Mouse (Mus musculus) CH12.LX (cell line): ENCODE data around the gene Gm15130. TPM values are rescaled to one million over a fixed set of nuclear protein-coding genes. Genes with fewer than 3 reads are reported as not detected.

Source experiments
- DNase-seq: peaks from one replicate; pipeline ENCODE4 v3.0.0-alpha.2; 2013; ENCODE audit errors: extremely low read depth
- H3K27ac ChIP-seq: 2 replicates; pipeline ENCODE4 v1.5.1; 2012; ENCODE audit warnings: low read depth, mild to moderate bottlenecking, control low read depth, moderate library complexity; ENCODE audit not compliant: insufficient read depth
- H3K27me3 ChIP-seq: replicated peaks from 2 replicates; pipeline ENCODE3; 2012; ENCODE audit warnings: inconsistent platforms
- H3K36me3 ChIP-seq, 2 experiments: replicated peaks in 1 of 2; 2 replicates each; pipeline versions ENCODE3 to v1.6.1; 2012; ENCODE audit warnings: inconsistent platforms in 1 of 2, low read length in 1 of 2, mild to moderate bottlenecking in 1 of 2, mixed read lengths in 1 of 2, moderate library complexity in 1 of 2; ENCODE audit not compliant: control insufficient read depth in 1 of 2, insufficient read depth in 1 of 2
- H3K4me1 ChIP-seq, 2 experiments: 2 replicates each; pipeline ENCODE4 v1.6.1; 2012; ENCODE audit warnings: inconsistent platforms in 1 of 2, moderate library complexity in 1 of 2; ENCODE audit not compliant: insufficient read depth in 2 of 2, control insufficient read depth in 1 of 2
- H3K4me2 ChIP-seq: 2 replicates; pipeline ENCODE4 v1.6.1; 2012; ENCODE audit warnings: low read depth, mild to moderate bottlenecking, control low read depth; ENCODE audit not compliant: poor library complexity, insufficient read depth, severe bottlenecking
- H3K4me3 ChIP-seq, 3 experiments: fragments of 150-350 bp in 1 of 3; sonication (generic) in 1 of 3; replicated peaks in 1 of 3; 2 replicates each; pipeline versions ENCODE3 to v1.5.1; 2011 to 2012; ENCODE audit warnings: low read depth in 2 of 3, low read length in 2 of 3, mild to moderate bottlenecking in 2 of 3, moderate library complexity in 2 of 3, control low read depth in 1 of 3, improper control_type of control experiment in 1 of 3, inconsistent platforms in 1 of 3, mixed read lengths in 1 of 3; ENCODE audit not compliant: poor library complexity in 1 of 3
- H3K79me2 ChIP-seq: replicated peaks from 2 replicates; pipeline ENCODE4 v1.6.1; 2012; ENCODE audit warnings: mild to moderate bottlenecking, moderate library complexity; ENCODE audit not compliant: control insufficient read depth, poor library complexity, insufficient read depth, severe bottlenecking; ENCODE audit errors: extremely low read depth
- H3K9ac ChIP-seq: 2 replicates; pipeline ENCODE4 v1.6.1; 2012; ENCODE audit warnings: low read depth, mild to moderate bottlenecking, control low read depth, moderate library complexity; ENCODE audit not compliant: insufficient read depth
- H3K9me3 ChIP-seq: replicated peaks from 2 replicates; pipeline ENCODE3; 2012; ENCODE audit warnings: low read length, inconsistent platforms, mixed read lengths
- EP300 ChIP-seq: IDR thresholded peaks from 2 replicates; pipeline ENCODE4 v1.6.1; 2011; ENCODE audit warnings: low read length, improper control_type of control experiment
- ETS1 ChIP-seq: conservative IDR thresholded peaks from 2 replicates; pipeline ENCODE4 v1.6.1; 2012; ENCODE audit warnings: low read depth, mild to moderate bottlenecking, inconsistent platforms, low read length, improper control_type of control experiment, moderate library complexity
- HCFC1 ChIP-seq: IDR thresholded peaks from 2 replicates; pipeline ENCODE4 v1.6.1; 2012; ENCODE audit warnings: low read depth, mild to moderate bottlenecking, inconsistent platforms, low read length, improper control_type of control experiment
- JUN ChIP-seq: IDR thresholded peaks from 2 replicates; pipeline ENCODE4 v1.6.1; 2011; ENCODE audit warnings: low read depth, mild to moderate bottlenecking, low read length, improper control_type of control experiment, moderate library complexity; ENCODE audit not compliant: insufficient read depth
- JUND ChIP-seq: conservative IDR thresholded peaks from 2 replicates; pipeline ENCODE4 v1.6.1; 2011; ENCODE audit warnings: low read depth, low read length, improper control_type of control experiment
- dilution Hi-C: fragments of 300-500 bp; cut with MboI; formaldehyde crosslinking; loops from 2 replicates; pipeline ENCODE4 v1.14.3; 2020; ENCODE audit warnings: low sequenced_read_pairs; ENCODE audit not compliant: extremely low pct_unique_long_range_greater_than_20kb, extremely low pct_ligation_motif_present
- in situ Hi-C: fragments of 300-500 bp; cut with MboI; formaldehyde crosslinking; loops from 3 replicates; pipeline ENCODE4 v1.14.3; 2019; ENCODE audit warnings: low sequenced_read_pairs, low pct_ligation_motif_present, low pct_unique_long_range_greater_than_20kb, mixed read lengths
- polyA plus RNA-seq: library from polyadenylated mRNA; unstranded; fragments of >175 nt; gene quantifications from 2 replicates; pipeline ENCODE4 v1.2.1, GENCODE M21; 2012; ENCODE audit warnings: low read depth; ENCODE audit not compliant: insufficient read length
- total RNA-seq, 2 experiments: library from RNA; depleted of rRNA; stranded (reverse); fragments of 300-350 nt in 1 of 2; fragments of >200 nt in 1 of 2; gene quantifications; 2 replicates each; pipeline ENCODE4 v1.2.3; 2012 to 2014

Gm15130 gene
- total and polyA plus RNA-seq, 3 experiments: not detected

DNA sequence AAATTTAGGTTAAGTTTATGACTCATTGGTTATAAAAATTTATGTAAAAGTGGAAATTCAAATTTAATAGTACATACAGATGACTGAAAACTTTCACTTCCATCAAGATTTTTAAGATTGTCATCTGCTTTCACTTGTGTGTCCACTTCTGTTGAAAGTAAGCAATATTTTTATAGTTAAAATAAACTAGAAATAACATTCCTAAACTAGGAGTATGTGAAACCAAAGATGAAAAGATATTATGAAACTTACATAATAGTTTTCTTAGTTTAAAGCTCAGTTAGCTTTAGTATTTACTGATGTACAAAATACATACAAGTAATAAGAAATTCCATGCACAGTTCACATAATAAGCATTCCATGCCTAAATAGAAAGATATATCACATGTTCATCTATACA lies 46.9 kb downstream of the Gm15130 start, which contains the start of gene Gm13941:
Gm13941 (minus strand) TSS at position 101 of the 400 bp plus-strand sequence.
- Histone ChIP-seq H3K27ac (no peak within 1 kb of the TSS), H3K4me1 (no peaks in the 10 kb centered on the region), H3K4me3 (no peak within 1 kb of the TSS), H3K4me2 (no peak within 1 kb of the TSS), H3K36me3 (no peaks in the 10 kb centered on the region), H3K9me3 (peaks cover 10% of the 10 kb centered on the region), H3K79me2 (no peaks in the 10 kb centered on the region), H3K27me3 (no peaks in the 10 kb centered on the region), H3K9ac (no peak within 1 kb of the TSS)
- dilution Hi-C loops (no loop called here), in situ Hi-C loops (no loop called here)
- DNase-seq: no peak
- TF ChIP-seq ETS1 (no peak), EP300 (no peak), JUN (no peak), JUND (no peak), HCFC1 (no peak)

Other genes starting within 250 kb of the Gm15130 start
- not detected in 2 replicates for gene Ano3, start 202.0 kb downstream of the Gm15130 start, total RNA-seq (2012; rRNA removed)
- not detected in 2 replicates for gene Ano3, start 202.0 kb downstream of the Gm15130 start, total RNA-seq (2014; rRNA removed)
- not detected in 2 replicates for gene Ano3, start 202.0 kb downstream of the Gm15130 start, polyA plus RNA-seq
- gene Gm13941, start 47.0 kb downstream of the Gm15130 start, total RNA-seq (2012; rRNA removed): not detected in 2 replicates
- gene Gm13941, start 47.0 kb downstream of the Gm15130 start, total RNA-seq (2014; rRNA removed): not detected in 2 replicates
- gene Gm13941, start 47.0 kb downstream of the Gm15130 start, polyA plus RNA-seq: not detected in 2 replicates
- gene 4930430A15Rik, start 76.7 kb upstream of the Gm15130 start, total RNA-seq (2012; rRNA removed): not detected in 2 replicates
- gene 4930430A15Rik, start 76.7 kb upstream of the Gm15130 start, total RNA-seq (2014; rRNA removed): not detected in 2 replicates
- not detected in 2 replicates for gene 4930430A15Rik, start 76.7 kb upstream of the Gm15130 start, polyA plus RNA-seq
- gene Olfr1275, start 82.3 kb upstream of the Gm15130 start, total RNA-seq (2012; rRNA removed): not detected in 2 replicates
- not detected in 2 replicates for gene Olfr1275, start 82.3 kb upstream of the Gm15130 start, total RNA-seq (2014; rRNA removed)
- gene Olfr1275, start 82.3 kb upstream of the Gm15130 start, polyA plus RNA-seq: not detected in 2 replicates
- not detected in 2 replicates for gene Olfr1276, start 101.6 kb upstream of the Gm15130 start, total RNA-seq (2012; rRNA removed)
- not detected in 2 replicates for gene Olfr1276, start 101.6 kb upstream of the Gm15130 start, total RNA-seq (2014; rRNA removed)
- not detected in 2 replicates for gene Olfr1276, start 101.6 kb upstream of the Gm15130 start, polyA plus RNA-seq
- gene Olfr1277, start 121.2 kb upstream of the Gm15130 start, total RNA-seq (2012; rRNA removed): not detected in 2 replicates
- not detected in 2 replicates for gene Olfr1277, start 121.2 kb upstream of the Gm15130 start, total RNA-seq (2014; rRNA removed)
- gene Olfr1277, start 121.2 kb upstream of the Gm15130 start, polyA plus RNA-seq: not detected in 2 replicates
- gene Olfr1278, start 137.2 kb upstream of the Gm15130 start, total RNA-seq (2012; rRNA removed): not detected in 2 replicates
- gene Olfr1278, start 137.2 kb upstream of the Gm15130 start, total RNA-seq (2014; rRNA removed): not detected in 2 replicates
- gene Olfr1278, start 137.2 kb upstream of the Gm15130 start, polyA plus RNA-seq: not detected in 2 replicates
- not detected in 2 replicates for gene Olfr1279, start 147.7 kb upstream of the Gm15130 start, total RNA-seq (2012; rRNA removed)
- gene Olfr1279, start 147.7 kb upstream of the Gm15130 start, total RNA-seq (2014; rRNA removed): not detected in 2 replicates
- not detected in 2 replicates for gene Olfr1279, start 147.7 kb upstream of the Gm15130 start, polyA plus RNA-seq
- not detected in 2 replicates for gene Olfr1280, start 161.1 kb upstream of the Gm15130 start, total RNA-seq (2012; rRNA removed)
- gene Olfr1280, start 161.1 kb upstream of the Gm15130 start, total RNA-seq (2014; rRNA removed): not detected in 2 replicates
- not detected in 2 replicates for gene Olfr1280, start 161.1 kb upstream of the Gm15130 start, polyA plus RNA-seq
- not detected in 2 replicates for gene Olfr1281, start 173.6 kb upstream of the Gm15130 start, total RNA-seq (2012; rRNA removed)
- gene Olfr1281, start 173.6 kb upstream of the Gm15130 start, total RNA-seq (2014; rRNA removed): not detected in 2 replicates
- gene Olfr1281, start 173.6 kb upstream of the Gm15130 start, polyA plus RNA-seq: not detected in 2 replicates
- not detected in 2 replicates for gene Olfr1282, start 183.1 kb upstream of the Gm15130 start, total RNA-seq (2012; rRNA removed)
- gene Olfr1282, start 183.1 kb upstream of the Gm15130 start, total RNA-seq (2014; rRNA removed): not detected in 2 replicates
- not detected in 2 replicates for gene Olfr1282, start 183.1 kb upstream of the Gm15130 start, polyA plus RNA-seq
- gene Olfr1283, start 213.9 kb upstream of the Gm15130 start, total RNA-seq (2012; rRNA removed): not detected in 2 replicates
- not detected in 2 replicates for gene Olfr1283, start 213.9 kb upstream of the Gm15130 start, total RNA-seq (2014; rRNA removed)
- not detected in 2 replicates for gene Olfr1283, start 213.9 kb upstream of the Gm15130 start, polyA plus RNA-seq
- gene Olfr1284, start 222.6 kb upstream of the Gm15130 start, total RNA-seq (2012; rRNA removed): not detected in 2 replicates
- not detected in 2 replicates for gene Olfr1284, start 222.6 kb upstream of the Gm15130 start, total RNA-seq (2014; rRNA removed)
- not detected in 2 replicates for gene Olfr1284, start 222.6 kb upstream of the Gm15130 start, polyA plus RNA-seq